Mouse (Mus musculus) neutrophil, adult 59 days (primary cell): Measurements from ENCODE around the gene Edrf1. TPM values are rescaled to one million over a fixed set of nuclear protein-coding genes. Genes with fewer than 3 reads are reported as not detected.

Experiments used
- total RNA-seq, 2 experiments: library from RNA; stranded (reverse); gene quantifications; 1 replicate in 1 of 2; 2 replicates in 1 of 2; pipeline ENCODE4 v1.2.4; 2023

Edrf1 gene
- 10 to 100 TPM; 13.7 to 16.3 TPM for total RNA-seq

GRCm38 (mm10) chr7:133637361-133638305, at the start of gene Edrf1:
Gene Edrf1, plus strand, starts transcription at chr7:133637543.

GRCm38 (mm10) chr7:133602058-133602457, 35.3 kb upstream of the Edrf1 start, which contains the start of gene Tex36:
Gene Tex36, minus strand, starts transcription at chr7:133602158.

GRCm38 (mm10) chr7:133679961-133680360, 42.6 kb downstream of the Edrf1 start, which contains the start of gene Mmp21:
Gene Mmp21, minus strand, starts transcription at chr7:133680061.

Other genes starting within 250 kb of the Edrf1 start
- not detected for gene Tex36, start 35.4 kb upstream of the Edrf1 start, total RNA-seq
- not detected for gene Mmp21, start 42.5 kb downstream of the Edrf1 start, total RNA-seq
- 10 to 100 TPM; 18.6 to 20.6 TPM for gene Bccip, start 71.8 kb downstream of the Edrf1 start, total RNA-seq
- 10 to 100 TPM in 1 of 2 experiments, 1 to 10 TPM in 1; 7.6 to 10.6 TPM for gene Uros, start 72.5 kb downstream of the Edrf1 start, total RNA-seq
- gene Fank1, start 139.3 kb downstream of the Edrf1 start, total RNA-seq = not detected
- gene Dhx32, start 145.2 kb downstream of the Edrf1 start, total RNA-seq = 1 to 10 TPM; 5.3 to 5.8 TPM